Mouse (Mus musculus): Measurements from ENCODE around the gene Glg1. TPM values are rescaled to one million over a fixed set of nuclear protein-coding genes. Genes with fewer than 3 reads are reported as not detected.
A peak's percentile ranks its signal among the peaks of the same experiment; 100 is the strongest.
"Not testable (repeated sequence)": the region's sequence is repeated elsewhere in the genome, so short reads cannot be mapped to it uniquely, and the experiment has no call there.

The Glg1 gene
- polyA plus RNA-seq (2012; ENCODE audit: insufficient read depth, insufficient read length, missing spikeins), result 64.1 and 81.9 TPM in 2 replicates

DNA sequence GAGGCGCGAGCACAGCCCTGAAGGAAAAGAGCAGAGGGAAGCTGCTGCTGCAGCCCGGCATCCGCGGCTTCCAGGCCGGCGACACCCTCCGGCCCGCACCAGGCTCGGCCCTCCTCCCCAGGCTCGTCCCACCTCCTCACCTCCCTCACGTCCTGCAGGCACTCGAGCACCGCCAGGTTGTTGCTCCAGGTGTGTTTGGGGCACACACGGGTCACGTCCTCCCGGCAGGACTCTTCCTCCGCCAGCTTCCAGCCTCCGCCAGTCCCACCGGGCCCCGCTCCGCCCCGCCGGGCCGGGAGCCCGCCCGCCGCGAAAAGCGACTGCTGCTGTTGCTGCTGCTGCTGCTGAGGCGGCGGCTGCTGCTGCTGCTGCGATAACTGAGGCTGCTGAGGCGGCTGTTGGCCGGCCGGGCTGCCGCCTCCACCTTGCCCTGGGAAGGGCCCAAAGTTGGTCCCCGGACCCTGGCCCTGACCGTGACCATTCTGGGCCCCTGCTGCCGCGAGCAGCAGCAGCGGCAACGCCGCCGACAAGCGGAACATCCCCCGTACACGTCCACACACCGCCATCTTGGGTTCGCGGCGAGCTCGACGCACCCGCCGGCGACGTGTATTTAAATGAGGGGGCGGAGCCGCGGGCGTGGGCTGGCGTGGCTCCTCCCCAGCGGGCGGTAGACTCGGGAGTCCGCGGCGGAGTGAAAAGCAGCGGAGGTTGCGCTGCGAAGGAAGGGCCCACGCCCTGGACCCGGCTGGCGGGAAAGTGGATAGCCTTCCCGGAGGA lies at the start of gene Glg1:
Glg1 (minus strand) TSS at position 586 of the 777 bp plus-strand sequence.
- Histone ChIP-seq H3K27ac (ENCODE audit: insufficient read depth, low read depth, low read length) (peak within 1 kb of the TSS; percentile 86), H3K4me1 (ENCODE audit: control insufficient read depth, insufficient read depth, low read length) (peaks cover 7% of the 10 kb centered on the region), H3K4me3 (ENCODE audit: insufficient read depth, low read length) (peak within 1 kb of the TSS; percentile 98)
- TF ChIP-seq CTCF (IDR thresholded peaks at IDR 0.05; ENCODE audit: low read depth, low read length) (no peak), POLR2A (IDR thresholded peaks at IDR 0.05; ENCODE audit: borderline replicate concordance, low read depth, low read length) (peak; percentile 22; the same call in 1 of the 2 replicates)

DNA sequence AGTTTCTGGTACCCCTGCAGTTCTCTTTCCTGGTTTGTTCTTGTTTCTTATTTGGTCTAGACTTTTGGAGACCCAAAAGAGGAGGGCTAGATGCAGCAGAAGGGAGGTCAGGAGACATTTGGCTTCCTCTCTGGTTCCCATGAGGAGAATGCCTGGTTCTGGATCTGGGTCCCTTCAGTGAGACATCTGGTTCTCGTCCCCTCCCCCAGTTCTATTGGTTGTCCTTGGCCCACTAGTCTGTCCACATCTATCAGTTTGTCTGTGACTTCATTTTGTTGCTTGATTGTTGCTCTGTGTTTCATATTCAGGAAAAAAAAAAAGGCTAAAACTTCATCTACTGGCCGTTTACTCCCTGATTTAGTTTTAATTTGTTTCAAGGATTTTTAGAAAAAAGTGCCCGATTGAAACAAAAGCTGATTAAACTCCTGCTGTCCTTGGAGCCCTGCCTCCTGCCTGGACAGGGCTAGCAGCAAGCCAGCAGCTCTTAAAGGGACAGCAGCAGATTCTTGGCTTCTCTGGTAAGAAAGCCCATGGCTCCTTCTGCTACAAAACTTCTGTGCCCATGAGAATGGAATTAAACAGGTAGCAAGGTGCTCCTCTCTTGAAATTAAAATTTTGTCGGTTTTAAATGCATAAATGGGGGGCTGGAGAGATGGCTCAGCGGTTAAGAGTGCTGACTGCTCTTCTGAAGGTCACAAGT lies 46.2 kb upstream of the Glg1 start:
- Histone ChIP-seq H3K27ac (ENCODE audit: insufficient read depth, low read depth, low read length) (no peak overlapping the region), H3K4me3 (ENCODE audit: insufficient read depth, low read length) (no peak overlapping the region), H3K4me1 (ENCODE audit: control insufficient read depth, insufficient read depth, low read length) (no peaks in the 10 kb centered on the region)
- TF ChIP-seq POLR2A (IDR thresholded peaks at IDR 0.05; ENCODE audit: borderline replicate concordance, low read depth, low read length) (no peak), CTCF (IDR thresholded peaks at IDR 0.05; ENCODE audit: low read depth, low read length) (no peak)

DNA sequence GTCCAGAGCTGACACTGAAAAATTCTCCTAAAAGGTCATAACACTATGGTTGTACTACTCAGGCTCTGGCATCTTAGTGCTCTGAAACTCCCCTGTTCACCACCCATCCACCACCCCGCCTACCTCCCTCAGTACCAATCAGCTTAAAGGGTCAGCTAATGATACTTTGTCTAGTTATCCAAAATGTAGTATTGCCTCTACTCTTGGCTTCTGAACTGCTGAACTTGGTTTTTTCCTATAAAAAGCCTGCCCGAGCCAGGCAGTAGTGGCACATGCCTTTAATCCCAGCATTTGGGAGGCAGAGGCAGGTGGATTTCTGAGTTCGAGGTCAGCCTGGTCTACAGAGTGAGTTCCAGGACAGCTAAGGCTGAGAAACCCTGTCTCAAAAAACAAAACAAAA lies 45.3 kb upstream of the Glg1 start:
- TF ChIP-seq POLR2A (IDR thresholded peaks at IDR 0.05; ENCODE audit: borderline replicate concordance, low read depth, low read length) (no peak), CTCF (IDR thresholded peaks at IDR 0.05; ENCODE audit: low read depth, low read length) (no peak)
- H3K4me3 ChIP-seq (ENCODE audit: insufficient read depth, low read length), result no peak overlapping the region
- H3K4me1 ChIP-seq (ENCODE audit: control insufficient read depth, insufficient read depth, low read length), result no peaks in the 10 kb centered on the region
- H3K27ac ChIP-seq (ENCODE audit: insufficient read depth, low read depth, low read length), result no peak overlapping the region

DNA sequence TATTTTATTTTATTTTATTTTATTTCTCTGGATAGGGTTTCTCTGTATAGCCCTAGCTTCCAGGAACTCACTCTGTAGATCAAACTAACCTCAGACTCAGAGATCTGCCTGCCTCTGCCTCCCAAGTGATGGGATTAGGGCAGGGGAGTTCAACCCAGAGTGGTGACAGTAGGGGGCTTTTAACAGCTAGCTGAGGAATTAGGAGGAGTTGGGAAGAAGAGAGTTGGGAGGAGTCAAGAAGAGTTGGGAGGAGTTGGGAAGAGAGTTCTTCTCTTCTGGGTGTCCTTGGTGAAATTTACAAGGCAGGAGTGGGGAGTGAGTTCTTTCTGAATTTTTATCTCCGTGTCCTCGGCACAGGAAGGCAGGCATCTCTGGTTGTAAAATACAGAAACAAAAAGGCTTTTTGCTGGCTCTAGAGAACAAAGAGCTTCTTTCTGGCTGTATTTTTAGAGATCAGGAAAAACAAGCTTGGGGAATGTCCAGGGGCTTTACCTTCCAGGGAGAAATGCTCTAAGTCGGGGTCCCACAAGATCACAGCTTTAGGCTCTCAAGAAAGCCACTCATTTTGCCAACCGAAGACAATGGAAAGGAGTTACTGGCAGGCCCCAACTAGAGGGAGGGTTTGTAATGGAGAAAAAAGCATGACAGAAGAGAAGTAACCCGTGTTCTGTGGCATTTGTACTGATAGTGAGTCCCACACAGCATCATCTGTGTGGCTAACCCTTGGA lies 44.2 kb upstream of the Glg1 start:
- not testable (repeated sequence) for H3K4me1 ChIP-seq (ENCODE audit: control insufficient read depth, insufficient read depth, low read length); H3K4me3 ChIP-seq (ENCODE audit: insufficient read depth, low read length); H3K27ac ChIP-seq (ENCODE audit: insufficient read depth, low read depth, low read length)

DNA sequence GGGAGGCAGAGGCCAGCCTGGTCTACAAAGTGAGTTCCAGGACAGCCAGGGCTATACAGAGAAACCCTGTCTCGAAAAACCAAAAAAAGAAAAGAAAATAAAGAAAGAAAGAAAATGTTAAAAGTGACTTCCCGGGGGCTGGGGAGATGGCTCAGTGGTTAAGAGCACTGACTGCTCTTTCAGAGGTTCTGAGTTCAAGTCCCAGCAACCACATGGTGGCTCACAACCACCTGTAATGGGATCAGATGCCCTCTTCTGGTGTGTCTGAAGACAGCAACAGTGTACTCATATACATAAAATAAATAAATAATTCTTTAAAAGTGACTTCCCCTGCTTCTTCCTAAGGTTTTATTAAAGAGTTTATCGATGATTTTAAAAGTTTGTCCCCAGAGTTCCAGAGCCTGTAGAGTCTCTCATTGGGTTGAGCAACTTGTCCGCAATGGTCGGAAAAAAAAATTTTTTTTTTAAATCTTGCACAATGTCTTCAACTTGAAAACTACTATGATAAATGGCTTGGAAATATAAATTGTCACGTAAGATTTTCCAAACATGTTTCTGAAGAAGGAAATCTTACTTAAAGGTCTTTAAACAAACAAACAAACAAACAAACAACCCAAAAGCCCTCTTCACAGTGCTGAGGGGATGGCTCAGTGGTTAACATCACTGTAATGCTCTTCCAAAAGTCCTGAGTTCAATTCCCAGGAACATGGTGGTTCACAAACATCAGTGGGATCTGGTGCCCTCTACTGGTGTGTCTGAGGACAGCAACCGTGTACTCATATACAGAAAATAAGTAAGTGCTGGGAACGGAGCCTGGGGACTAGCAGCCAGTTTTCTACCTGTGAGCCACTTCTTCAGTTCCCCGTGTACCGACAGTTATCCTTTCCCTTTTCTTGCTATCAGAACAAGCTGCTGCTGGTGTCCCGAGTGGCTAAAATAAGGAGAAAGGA lies 41.9 kb upstream of the Glg1 start:
- H3K27ac ChIP-seq (ENCODE audit: insufficient read depth, low read depth, low read length), result peak overlapping the region; percentile 49
- peaks cover 5% of the 10 kb centered on the region for H3K4me1 ChIP-seq (ENCODE audit: control insufficient read depth, insufficient read depth, low read length)
- peak overlapping the region; percentile 29; the same call in 1 of the 2 replicates for H3K4me3 ChIP-seq (ENCODE audit: insufficient read depth, low read length)
- TF ChIP-seq CTCF (IDR thresholded peaks at IDR 0.05; ENCODE audit: low read depth, low read length) (no peak), POLR2A (IDR thresholded peaks at IDR 0.05; ENCODE audit: borderline replicate concordance, low read depth, low read length) (no peak)

DNA sequence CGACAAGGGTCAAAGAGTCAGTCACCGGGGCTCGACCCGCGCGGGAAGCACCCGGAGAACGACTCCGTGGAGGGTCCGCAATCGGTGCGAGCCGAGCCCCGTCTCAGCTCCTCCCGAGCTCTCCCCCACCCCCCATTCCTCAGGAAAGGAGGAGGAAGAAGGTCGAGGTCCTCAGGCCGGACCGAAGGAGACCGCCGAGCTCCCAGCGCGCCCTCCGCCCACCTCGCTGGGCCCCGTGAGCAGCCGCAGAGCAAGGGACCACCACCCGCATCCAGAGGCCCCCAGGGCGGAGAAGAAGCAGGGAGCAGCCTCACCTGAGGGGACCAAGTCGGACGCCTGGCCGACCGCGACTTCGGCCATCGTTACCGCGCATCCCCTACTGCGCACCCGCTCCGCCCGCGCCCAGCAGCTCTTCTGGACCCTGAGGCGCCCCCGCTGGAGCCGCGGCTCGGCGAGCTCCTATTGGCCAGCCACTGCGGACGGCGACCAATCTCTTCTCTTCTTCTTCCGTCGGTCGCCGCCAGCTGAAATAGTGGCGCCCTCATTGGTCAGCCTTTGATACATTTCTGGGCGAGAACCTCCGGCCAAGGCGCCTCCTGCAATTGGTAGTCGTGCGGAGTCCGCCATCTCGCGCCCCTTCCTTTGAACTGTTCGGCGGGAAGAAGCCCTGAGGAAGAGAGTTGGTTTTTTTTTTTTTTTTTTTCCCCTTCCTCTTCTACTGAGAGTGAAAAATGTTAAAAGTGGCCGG lies 41.0 kb upstream of the Glg1 start, which contains the start of gene Rfwd3:
Rfwd3 (minus strand) TSS at position 402 of the 748 bp plus-strand sequence.
- Histone ChIP-seq H3K27ac (ENCODE audit: insufficient read depth, low read depth, low read length) (peak within 1 kb of the TSS; percentile 83), H3K4me1 (ENCODE audit: control insufficient read depth, insufficient read depth, low read length) (peaks cover 5% of the 10 kb centered on the region), H3K4me3 (ENCODE audit: insufficient read depth, low read length) (peak within 1 kb of the TSS; percentile 94)
- TF ChIP-seq CTCF (IDR thresholded peaks at IDR 0.05; ENCODE audit: low read depth, low read length), result no peak
- 0 out of 2 replicates have a peak, but pooled peaks have one; percentile 35 for TF ChIP-seq POLR2A (IDR thresholded peaks at IDR 0.05; ENCODE audit: borderline replicate concordance, low read depth, low read length)

DNA sequence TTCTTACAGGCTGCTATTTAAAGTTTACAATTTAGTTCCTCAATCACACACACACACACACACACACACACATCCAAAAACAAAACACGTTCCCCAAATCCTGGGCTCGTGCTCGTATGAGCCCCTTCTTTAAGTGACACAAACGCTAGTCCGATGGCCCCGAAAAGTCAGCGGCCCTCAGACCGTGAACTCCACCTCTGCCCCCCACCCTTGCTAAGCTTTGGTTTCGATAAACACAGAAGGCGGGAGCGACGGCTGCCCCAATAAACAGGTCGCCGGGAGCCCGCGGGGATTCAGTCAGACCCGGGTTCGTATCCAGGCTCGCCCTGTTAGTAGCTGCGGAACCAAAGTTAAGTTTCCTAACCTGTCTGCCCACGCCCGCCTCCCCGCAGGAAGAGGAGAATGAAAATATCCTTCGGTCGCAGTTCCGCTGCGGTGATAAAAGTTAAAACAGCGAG lies 40.4 kb upstream of the Glg1 start:
- peak overlapping the region; percentile 83 for H3K27ac ChIP-seq (ENCODE audit: insufficient read depth, low read depth, low read length)
- TF ChIP-seq POLR2A (IDR thresholded peaks at IDR 0.05; ENCODE audit: borderline replicate concordance, low read depth, low read length), result no peak
- TF ChIP-seq CTCF (IDR thresholded peaks at IDR 0.05; ENCODE audit: low read depth, low read length), result no peak
- peaks cover 5% of the 10 kb centered on the region for H3K4me1 ChIP-seq (ENCODE audit: control insufficient read depth, insufficient read depth, low read length)
- H3K4me3 ChIP-seq (ENCODE audit: insufficient read depth, low read length), result peak overlapping the region; percentile 94

DNA sequence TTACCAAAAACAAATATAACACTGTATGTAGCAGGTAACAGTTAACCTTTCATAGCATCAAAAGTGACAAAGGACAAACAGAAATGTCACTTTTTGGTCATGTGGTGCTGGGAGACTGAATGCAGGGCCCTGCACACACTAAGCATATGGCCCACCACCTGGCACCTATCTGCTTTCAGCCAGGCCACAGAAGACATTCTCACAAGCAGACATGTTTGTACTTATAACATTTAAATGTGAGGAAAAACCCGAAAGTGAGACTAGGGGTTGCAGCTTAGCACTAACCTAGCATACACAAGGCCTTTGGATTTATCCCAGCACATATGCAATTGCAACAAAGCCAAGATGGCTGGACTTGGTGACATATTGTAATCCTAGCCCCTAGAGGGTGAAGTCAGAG lies 39.0 kb upstream of the Glg1 start:
- Histone ChIP-seq H3K27ac (ENCODE audit: insufficient read depth, low read depth, low read length) (no peak overlapping the region), H3K4me3 (ENCODE audit: insufficient read depth, low read length) (no peak overlapping the region), H3K4me1 (ENCODE audit: control insufficient read depth, insufficient read depth, low read length) (peaks cover 5% of the 10 kb centered on the region)
- no peak for TF ChIP-seq CTCF (IDR thresholded peaks at IDR 0.05; ENCODE audit: low read depth, low read length)

All from bone marrow macrophage, adult 2 months (primary cell).